Comparison of ENCODE assay signal across 7 mouse cellular contexts in the genomic region with DNA sequence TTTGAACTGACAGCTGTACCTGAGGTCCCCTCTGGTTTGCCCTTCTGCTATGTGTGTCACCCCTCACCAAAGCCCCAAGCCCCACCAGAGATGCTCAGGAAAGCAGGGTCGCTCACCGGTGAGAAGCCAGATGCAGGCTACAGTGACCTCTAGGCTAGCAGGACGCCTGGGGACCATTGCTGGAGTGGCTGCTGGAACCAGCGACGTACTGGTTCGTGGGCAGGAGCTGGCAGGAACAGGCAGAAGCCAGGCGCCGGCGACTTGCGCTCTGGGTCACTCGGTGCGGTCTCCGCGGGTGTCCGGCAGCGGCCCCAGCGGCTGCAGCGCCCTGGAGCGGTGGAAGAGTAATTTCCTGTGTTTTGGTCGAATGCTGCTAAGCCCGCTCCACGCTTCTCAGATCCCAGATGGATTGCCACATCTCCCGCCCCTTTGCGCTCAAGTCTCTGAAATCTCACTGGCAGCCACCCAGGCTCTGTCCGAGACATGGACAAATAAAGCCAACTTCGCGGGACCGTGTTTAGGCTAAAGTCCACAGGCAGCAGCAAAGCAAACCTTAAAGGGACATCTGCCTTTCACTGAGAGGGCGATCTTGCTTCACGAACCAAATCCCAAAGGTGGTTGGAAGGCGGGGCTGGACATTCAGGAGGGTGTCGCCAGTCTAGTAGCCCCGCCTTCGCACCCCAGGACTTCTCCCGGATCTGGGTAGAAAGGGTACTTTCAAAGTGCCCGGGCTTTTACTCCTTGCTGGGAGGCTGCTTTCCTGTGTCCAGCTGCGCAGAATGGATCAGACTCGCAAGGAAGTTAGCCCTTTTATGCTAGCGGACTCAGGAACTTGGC. TPM values are rescaled to one million over a fixed set of nuclear protein-coding genes. Genes with fewer than 3 reads are reported as not detected.
DNase-seq lines count a peak whose midpoint lies in the region; ATAC-seq lines count a peak whose summit lies in the region.

A gene (minus strand): TSS at position 567 of the 837 bp plus-strand sequence.
A gene (minus strand): TSS at position 610 of the 837 bp plus-strand sequence.

- H3K4me3 ChIP-seq in embryonic facial prominence, embryonic 11.5 days (ENCODE audit: low read depth, low read length): peak within 1 kb of the TSS; percentile 47
- peak within 1 kb of the TSS; percentile 60 for H3K4me3 ChIP-seq in intestine, embryonic 16.5 days (ENCODE audit: low read length)
- H3K4me3 ChIP-seq in limb, embryonic 11.5 days (ENCODE audit: low read depth, low read length): peak within 1 kb of the TSS; percentile 45
- peak within 1 kb of the TSS; percentile 46 for H3K4me3 ChIP-seq in midbrain, embryonic 11.5 days (ENCODE audit: low read depth, low read length)

- H3K4me1 ChIP-seq in embryonic facial prominence, embryonic 11.5 days (ENCODE audit: control insufficient read depth, insufficient read depth, low read length): no peaks in the 10 kb centered on the region
- no peaks in the 10 kb centered on the region for H3K4me1 ChIP-seq in intestine, embryonic 16.5 days (ENCODE audit: control insufficient read depth, insufficient read depth, low read length)
- H3K4me1 ChIP-seq in limb, embryonic 11.5 days (ENCODE audit: control insufficient read depth, insufficient read depth, low read length): no peaks in the 10 kb centered on the region
- H3K4me1 ChIP-seq in midbrain, embryonic 11.5 days (ENCODE audit: control insufficient read depth, insufficient read depth, low read length): peaks cover 5% of the 10 kb centered on the region; the same call in 1 of the 2 replicates

- no peaks in the 10 kb centered on the region for H3K36me3 ChIP-seq in embryonic facial prominence, embryonic 11.5 days (replicated peaks; ENCODE audit: control insufficient read depth, insufficient read depth, low read depth, low read length)
- H3K36me3 ChIP-seq in intestine, embryonic 16.5 days (ENCODE audit: control insufficient read depth, insufficient read depth, low read length): no peaks in the 10 kb centered on the region; the same call in 1 of the 2 replicates
- no peaks in the 10 kb centered on the region for H3K36me3 ChIP-seq in limb, embryonic 11.5 days (ENCODE audit: control insufficient read depth, insufficient read depth, low read length)
- no peaks in the 10 kb centered on the region for H3K36me3 ChIP-seq in midbrain, embryonic 11.5 days (ENCODE audit: control insufficient read depth, insufficient read depth, low read length)

- H3K4me2 ChIP-seq in embryonic facial prominence, embryonic 11.5 days (ENCODE audit: low read depth, low read length): peak within 1 kb of the TSS; percentile 84
- H3K4me2 ChIP-seq in intestine, embryonic 16.5 days (ENCODE audit: low read depth, low read length): peak within 1 kb of the TSS; percentile 80
- H3K4me2 ChIP-seq in limb, embryonic 11.5 days (ENCODE audit: low read depth, severe bottlenecking): peak within 1 kb of the TSS; percentile 70
- H3K4me2 ChIP-seq in midbrain, embryonic 11.5 days: peak within 1 kb of the TSS; percentile 55

- under 1% methylated on average over 39 of the region's 39 CpGs for WGBS in embryonic facial prominence, embryonic 11.5 days
- under 1% methylated on average over 39 of the region's 39 CpGs for WGBS in intestine, embryonic 16.5 days
- WGBS in limb, embryonic 11.5 days: 1% methylated on average over 39 of the region's 39 CpGs
- WGBS in midbrain, embryonic 11.5 days: under 1% methylated on average over 39 of the region's 39 CpGs

- H3K9ac ChIP-seq in embryonic facial prominence, embryonic 11.5 days (replicated peaks; ENCODE audit: low read length): peak within 1 kb of the TSS; percentile 57
- H3K9ac ChIP-seq in intestine, embryonic 16.5 days (ENCODE audit: low read depth, low read length): peak within 1 kb of the TSS; percentile 72
- peak within 1 kb of the TSS; percentile 52 for H3K9ac ChIP-seq in limb, embryonic 11.5 days (ENCODE audit: low read length)
- H3K9ac ChIP-seq in midbrain, embryonic 11.5 days (ENCODE audit: low read length): peak within 1 kb of the TSS; percentile 32

- peak; percentile 77 for DNase-seq in adrenal gland, postnatal 25 days
- DNase-seq in embryonic facial prominence, embryonic 11.5 days (ENCODE audit: low spot score): peak; percentile 66
- DNase-seq in limb, embryonic 11.5 days (ENCODE audit: low spot score): peak; percentile 76
- DNase-seq in midbrain, embryonic 11.5 days (ENCODE audit: low spot score, missing footprints): peak; percentile 95
- DNase-seq in skeletal muscle tissue, adult 2 months (ENCODE audit: low read depth, low spot score): peak; percentile 75

- no peaks in the 10 kb centered on the region for H3K9me3 ChIP-seq in embryonic facial prominence, embryonic 11.5 days (replicated peaks; ENCODE audit: control insufficient read depth, low read length)
- H3K9me3 ChIP-seq in intestine, embryonic 16.5 days (ENCODE audit: control insufficient read depth, low read length): no peaks in the 10 kb centered on the region
- H3K9me3 ChIP-seq in limb, embryonic 11.5 days (ENCODE audit: control insufficient read depth, low read length): no peaks in the 10 kb centered on the region
- no peaks in the 10 kb centered on the region for H3K9me3 ChIP-seq in midbrain, embryonic 11.5 days (ENCODE audit: control insufficient read depth, low read length)

- ATAC-seq in embryonic facial prominence, embryonic 11.5 days (replicated peaks; ENCODE audit: insufficient number of reproducible peaks, low FRiP score, low TSS enrichment, low read depth): peak; percentile 75
- peak; percentile 75 for ATAC-seq in granulocyte monocyte progenitor cell, adult 5-6 weeks (replicated peaks; ENCODE audit: poor library complexity, severe bottlenecking)
- ATAC-seq in intestine, embryonic 16.5 days: peak; percentile 95
- ATAC-seq in limb, embryonic 11.5 days (ENCODE audit: insufficient number of reproducible peaks, low FRiP score, low TSS enrichment, low read depth): peak; percentile 71
- peak; percentile 78 for ATAC-seq in midbrain, embryonic 11.5 days (ENCODE audit: low FRiP score)

- H3K27me3 ChIP-seq in embryonic facial prominence, embryonic 11.5 days (ENCODE audit: control insufficient read depth, insufficient read depth, low read length): peaks cover 2% of the 10 kb centered on the region; the same call in 1 of the 2 replicates
- H3K27me3 ChIP-seq in intestine, embryonic 16.5 days (replicated peaks; ENCODE audit: control insufficient read depth, insufficient read depth, low read length): no peaks in the 10 kb centered on the region
- no peaks in the 10 kb centered on the region for H3K27me3 ChIP-seq in limb, embryonic 11.5 days (ENCODE audit: control insufficient read depth, insufficient read depth, low read length)
- peaks cover 17% of the 10 kb centered on the region for H3K27me3 ChIP-seq in midbrain, embryonic 11.5 days (ENCODE audit: control insufficient read depth, insufficient read depth, low read length)

- no peak within 1 kb of the TSS for H3K27ac ChIP-seq in embryonic facial prominence, embryonic 11.5 days (replicated peaks; ENCODE audit: low read depth, low read length)
- H3K27ac ChIP-seq in intestine, embryonic 16.5 days (ENCODE audit: low read length): peak within 1 kb of the TSS; percentile 82
- no peak within 1 kb of the TSS for H3K27ac ChIP-seq in limb, embryonic 11.5 days (replicated peaks; ENCODE audit: low read depth, low read length)
- no peak within 1 kb of the TSS for H3K27ac ChIP-seq in midbrain, embryonic 11.5 days (ENCODE audit: low read depth, low read length)

RNA-seq across cellular contexts. Expression of the first gene that starts in this region (rescaled TPM):
- 3.4 and 7.3 TPM in 2 replicates for total RNA-seq in adrenal gland, postnatal 25 days (2021)
- 1.3 and 2.3 TPM in 2 replicates for polyA plus RNA-seq in embryonic facial prominence, embryonic 11.5 days (2014; fragmentation: Nextera tagmentation; extraction: Ambion mirVana)
- 16.8 and 25.2 TPM in 2 replicates for total RNA-seq in granulocyte monocyte progenitor cell, adult 5-6 weeks (2014; fragmentation: Nextera tagmentation)
- 7.6 and 9.3 TPM in 2 replicates for total RNA-seq in granulocyte monocyte progenitor cell, adult 5-6 weeks (2017)
- 5.5 and 5.9 TPM in 2 replicates for polyA plus RNA-seq in intestine, embryonic 16.5 days (2015; fragmentation: Nextera tagmentation; extraction: Ambion mirVana)
- 2.2 and 4.2 TPM in 2 replicates for polyA plus RNA-seq in limb, embryonic 11.5 days (2014; fragmentation: Nextera tagmentation; extraction: Ambion mirVana)
- 3.2 and 3.6 TPM in 2 replicates for polyA plus RNA-seq in midbrain, embryonic 11.5 days (2014; fragmentation: Nextera tagmentation; extraction: Ambion mirVana)

RNA-seq across cellular contexts. Expression of the second gene that starts in this region (rescaled TPM):
- 28.1 and 28.9 TPM in 2 replicates for total RNA-seq in adrenal gland, postnatal 25 days (2021)
- 2.6 and 4.2 TPM in 2 replicates for polyA plus RNA-seq in embryonic facial prominence, embryonic 11.5 days (2014; fragmentation: Nextera tagmentation; extraction: Ambion mirVana)
- total RNA-seq in granulocyte monocyte progenitor cell, adult 5-6 weeks (2014; fragmentation: Nextera tagmentation): 18.2 and 18.7 TPM in 2 replicates
- total RNA-seq in granulocyte monocyte progenitor cell, adult 5-6 weeks (2017): 12.8 and 14.5 TPM in 2 replicates
- 15.4 and 18.6 TPM in 2 replicates for polyA plus RNA-seq in intestine, embryonic 16.5 days (2015; fragmentation: Nextera tagmentation; extraction: Ambion mirVana)
- 3.3 and 4.3 TPM in 2 replicates for polyA plus RNA-seq in limb, embryonic 11.5 days (2014; fragmentation: Nextera tagmentation; extraction: Ambion mirVana)
- polyA plus RNA-seq in midbrain, embryonic 11.5 days (2014; fragmentation: Nextera tagmentation; extraction: Ambion mirVana): 5.4 and 6.3 TPM in 2 replicates
